Mouse (Mus musculus): ENCODE results near the gene Lpin2. TPM values are rescaled to one million over a fixed set of nuclear protein-coding genes. Genes with fewer than 3 reads are reported as not detected.

Lpin2 gene
- polyA plus RNA-seq, 1 experiment from 2014 or later: 39.9 TPM

DNA sequence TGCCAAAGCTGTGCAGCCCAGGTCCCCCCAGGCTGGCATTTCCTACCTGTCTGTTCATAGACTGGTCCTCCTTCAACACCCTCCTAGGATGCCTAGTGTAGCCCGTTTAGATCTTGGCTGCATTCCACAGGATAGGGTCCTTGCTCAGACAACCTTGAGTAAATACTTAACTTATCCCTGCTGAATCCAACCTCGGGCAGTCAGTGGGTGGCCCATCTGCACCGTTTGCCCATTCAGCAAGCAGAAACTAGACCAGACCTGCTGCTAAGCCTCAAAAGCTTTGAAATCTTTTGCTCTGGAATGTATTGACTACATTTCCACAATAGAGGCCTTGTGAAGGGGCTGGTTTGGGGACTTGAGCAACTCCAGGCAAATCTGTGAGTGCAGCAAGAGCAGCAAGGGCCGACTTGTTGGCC, 23.2 kb upstream of the Lpin2 start:
- no peak for TF ChIP-seq CTCF (IDR thresholded peaks at IDR 0.05; ENCODE audit: low read depth)
- no peak overlapping the region for H3K4me2 ChIP-seq
- ATAC-seq (ENCODE audit: insufficient read depth): peak; percentile 95
- peak; percentile 84 for DNase-seq
- 13% methylated on average over 4 of the region's 4 CpGs for WGBS
- H3K4me3 ChIP-seq (ENCODE audit: low read depth, low read length): no peak overlapping the region
- H3K9me3 ChIP-seq (ENCODE audit: low read depth, low read length): no peaks in the 10 kb centered on the region
- H3K4me1 ChIP-seq (ENCODE audit: insufficient read depth): 0 out of 2 replicates have a peak, but pooled peaks cover 8% of the 10 kb centered on the region
- peak overlapping the region; percentile 85 for H3K27ac ChIP-seq (ENCODE audit: low read depth)
- H3K9ac ChIP-seq: no peak overlapping the region
- H3K27me3 ChIP-seq (ENCODE audit: insufficient read depth, low read length): no peaks in the 10 kb centered on the region
- no peaks in the 10 kb centered on the region for H3K36me3 ChIP-seq (ENCODE audit: insufficient read depth)

DNA sequence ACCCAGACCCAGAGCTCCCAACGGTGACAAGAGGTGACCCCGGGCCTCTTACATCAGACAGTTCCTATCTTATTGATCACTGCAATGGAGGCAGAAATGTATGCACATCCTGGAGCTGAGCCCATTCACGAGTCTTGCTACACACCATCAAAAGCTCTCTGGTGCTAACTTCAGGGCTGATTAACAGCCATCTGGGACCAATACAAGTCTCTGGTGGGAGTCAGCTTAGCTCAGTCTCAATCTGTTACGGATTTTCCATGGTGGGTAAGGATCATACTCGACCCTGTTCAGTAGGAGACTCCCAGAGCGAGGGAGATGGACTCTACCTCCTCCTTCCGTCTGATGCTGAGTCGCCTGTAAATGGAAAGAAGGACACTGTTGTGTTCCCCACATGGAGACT, 22.6 kb upstream of the Lpin2 start:
- H3K4me1 ChIP-seq (ENCODE audit: insufficient read depth): 0 out of 2 replicates have a peak, but pooled peaks cover 6% of the 10 kb centered on the region
- H3K27ac ChIP-seq (ENCODE audit: low read depth): peak overlapping the region; percentile 85
- 0 out of 2 replicates have a peak overlapping the region, but pooled peaks have one; percentile 14 for H3K4me2 ChIP-seq
- no peaks in the 10 kb centered on the region for H3K36me3 ChIP-seq (ENCODE audit: insufficient read depth)
- no peak for TF ChIP-seq CTCF (IDR thresholded peaks at IDR 0.05; ENCODE audit: low read depth)
- no peaks in the 10 kb centered on the region for H3K27me3 ChIP-seq (ENCODE audit: insufficient read depth, low read length)
- no peak overlapping the region for H3K9ac ChIP-seq
- H3K9me3 ChIP-seq (ENCODE audit: low read depth, low read length): no peaks in the 10 kb centered on the region
- 56% methylated on average over 8 of the region's 8 CpGs for WGBS
- H3K4me3 ChIP-seq (ENCODE audit: low read depth, low read length): no peak overlapping the region
- ATAC-seq (ENCODE audit: insufficient read depth): 0 out of 2 replicates have a peak, but pooled peaks have one; percentile 1
- no peak for DNase-seq

DNA sequence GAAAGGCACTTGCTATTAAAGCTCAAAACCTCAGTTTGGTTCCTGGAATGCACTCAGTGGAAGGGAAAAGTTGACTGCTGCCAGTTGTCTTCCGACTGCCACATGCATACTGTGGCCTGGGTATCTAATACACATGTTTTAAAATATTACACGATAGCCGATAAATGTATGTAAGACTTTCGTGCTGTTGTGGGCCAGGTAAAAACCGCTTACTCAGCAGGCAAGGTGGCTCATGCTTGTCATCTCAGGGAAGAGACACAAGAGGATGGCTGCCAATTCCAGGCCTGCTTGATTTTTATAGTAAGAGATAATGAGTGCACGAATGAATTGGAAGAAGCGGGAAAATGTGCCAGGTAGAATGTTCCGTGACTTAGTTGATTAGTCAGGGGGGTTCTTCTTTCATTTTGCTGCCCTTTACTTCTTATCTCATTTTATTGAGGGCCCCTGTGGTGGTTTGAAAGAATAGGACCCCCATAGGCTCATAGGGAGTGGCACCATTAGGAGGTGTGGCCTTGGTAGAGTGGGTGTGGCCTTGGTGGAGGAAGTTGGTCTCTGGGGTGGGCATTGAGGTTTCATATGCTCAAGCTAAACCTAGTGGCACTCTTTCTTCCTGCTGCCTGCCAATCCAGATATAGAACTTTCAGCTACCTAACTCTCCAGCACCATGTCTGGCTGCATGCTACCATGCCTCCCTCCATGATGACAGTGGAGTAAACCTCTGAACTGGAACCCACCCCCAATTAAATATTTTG, 21.9 kb upstream of the Lpin2 start:
- no peak for DNase-seq

DNA sequence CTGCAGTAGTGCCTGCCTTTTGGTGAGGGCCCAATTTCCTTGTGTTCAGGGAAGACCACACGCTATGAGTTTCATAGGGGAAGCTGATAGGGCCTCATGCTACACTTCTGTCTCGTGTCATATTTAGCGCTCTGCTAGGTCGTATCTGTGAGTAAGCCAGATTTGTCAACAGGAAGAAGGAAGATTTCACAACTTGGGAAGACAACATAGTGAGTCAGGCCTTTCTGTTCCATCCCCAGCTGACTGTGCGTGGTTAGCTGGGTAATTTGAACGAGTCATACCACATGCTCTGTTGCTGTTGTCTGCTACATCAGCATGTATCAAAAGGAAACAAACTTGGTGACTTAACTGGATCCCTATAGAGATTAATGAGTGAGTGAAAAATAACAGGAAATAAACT, 17.4 kb upstream of the Lpin2 start:
- Histone ChIP-seq H3K9ac (no peak overlapping the region), H3K27ac (ENCODE audit: low read depth) (no peak overlapping the region), H3K27me3 (ENCODE audit: insufficient read depth, low read length) (no peaks in the 10 kb centered on the region), H3K4me3 (ENCODE audit: low read depth, low read length) (no peak overlapping the region), H3K4me1 (ENCODE audit: insufficient read depth) (0 out of 2 replicates have a peak, but pooled peaks cover 4% of the 10 kb centered on the region), H3K9me3 (ENCODE audit: low read depth, low read length) (no peaks in the 10 kb centered on the region), H3K36me3 (ENCODE audit: insufficient read depth) (no peaks in the 10 kb centered on the region), H3K4me2 (no peak overlapping the region)
- WGBS: 65% methylated on average over 6 of the region's 6 CpGs
- ATAC-seq (ENCODE audit: insufficient read depth): no peak
- TF ChIP-seq CTCF (IDR thresholded peaks at IDR 0.05; ENCODE audit: low read depth): no peak
- peak; percentile 23 for DNase-seq

More for the DNA sequence above, 21.9 kb upstream of the Lpin2 start:
- no peak for ATAC-seq (ENCODE audit: insufficient read depth)
- no peak overlapping the region for H3K4me2 ChIP-seq
- no peaks in the 10 kb centered on the region for H3K9me3 ChIP-seq (ENCODE audit: low read depth, low read length)
- no peaks in the 10 kb centered on the region for H3K27me3 ChIP-seq (ENCODE audit: insufficient read depth, low read length)
- 85% methylated on average over 8 of the region's 8 CpGs for WGBS
- peak overlapping the region; percentile 85 for H3K27ac ChIP-seq (ENCODE audit: low read depth)
- H3K4me1 ChIP-seq (ENCODE audit: insufficient read depth): 0 out of 2 replicates have a peak, but pooled peaks cover 4% of the 10 kb centered on the region
- H3K9ac ChIP-seq: no peak overlapping the region
- H3K4me3 ChIP-seq (ENCODE audit: low read depth, low read length): no peak overlapping the region
- no peak for TF ChIP-seq CTCF (IDR thresholded peaks at IDR 0.05; ENCODE audit: low read depth)
- no peaks in the 10 kb centered on the region for H3K36me3 ChIP-seq (ENCODE audit: insufficient read depth)

DNA sequence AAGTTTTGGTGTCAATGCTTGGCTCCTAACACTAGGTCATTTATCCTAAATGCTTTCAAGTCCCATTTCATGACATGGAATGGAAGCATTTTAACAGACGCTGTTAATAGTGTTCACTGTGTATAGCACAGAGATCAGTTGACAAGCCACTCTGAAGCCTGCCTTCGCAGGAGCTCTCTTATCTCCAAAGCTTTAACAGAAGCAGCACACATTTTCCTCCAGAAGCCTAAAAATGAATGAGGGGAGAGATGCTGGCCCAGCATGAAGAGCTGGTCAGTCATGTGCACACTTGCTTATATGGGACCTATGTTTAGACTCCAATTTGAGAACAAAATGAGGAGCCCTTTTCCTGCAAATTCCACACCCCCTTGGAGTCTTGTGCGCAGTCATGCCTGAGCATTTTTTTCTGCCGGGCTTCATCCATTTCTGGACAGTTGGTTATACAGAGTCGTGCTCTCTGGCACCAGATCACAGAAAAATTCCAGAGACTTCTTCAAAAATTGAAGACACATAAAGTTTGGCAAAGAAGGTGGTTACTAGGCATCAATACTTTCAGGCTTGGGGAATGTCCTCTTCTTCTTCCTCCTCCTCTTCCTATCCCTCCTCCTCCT, 14.1 kb upstream of the Lpin2 start:
- Histone ChIP-seq H3K4me3 (ENCODE audit: low read depth, low read length) (no peak overlapping the region), H3K36me3 (ENCODE audit: insufficient read depth) (no peaks in the 10 kb centered on the region), H3K9ac (no peak overlapping the region), H3K27ac (ENCODE audit: low read depth) (no peak overlapping the region), H3K4me2 (no peak overlapping the region), H3K4me1 (ENCODE audit: insufficient read depth) (no peaks in the 10 kb centered on the region), H3K9me3 (ENCODE audit: low read depth, low read length) (no peaks in the 10 kb centered on the region), H3K27me3 (ENCODE audit: insufficient read depth, low read length) (no peaks in the 10 kb centered on the region)
- DNase-seq (peak; percentile 63), ATAC-seq (ENCODE audit: insufficient read depth) (no peak)
- WGBS: 28% methylated on average over 5 of the region's 5 CpGs
- no peak for TF ChIP-seq CTCF (IDR thresholded peaks at IDR 0.05; ENCODE audit: low read depth)

DNA sequence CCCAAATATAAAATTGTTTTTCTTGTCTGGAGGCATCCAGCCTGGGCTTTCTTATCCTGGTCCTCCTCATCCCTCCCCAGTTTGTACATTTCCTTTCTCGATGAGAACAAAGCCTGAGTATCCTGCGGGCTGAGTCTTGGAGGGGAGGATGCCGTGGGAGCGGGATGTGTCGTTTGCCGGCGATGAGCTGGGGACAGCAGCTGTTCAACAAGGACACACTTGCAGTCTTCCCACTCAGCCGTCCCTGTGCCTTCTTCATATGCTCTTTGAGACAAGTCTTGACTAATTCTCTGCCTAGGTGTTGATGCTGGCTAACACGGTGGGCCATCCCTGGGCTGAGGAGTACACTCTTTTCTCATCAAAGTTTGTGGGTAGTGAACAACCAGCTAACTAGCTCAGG, 13.5 kb upstream of the Lpin2 start:
- H3K4me2 ChIP-seq: no peak overlapping the region
- ATAC-seq (ENCODE audit: insufficient read depth): no peak
- no peaks in the 10 kb centered on the region for H3K4me1 ChIP-seq (ENCODE audit: insufficient read depth)
- no peak overlapping the region for H3K27ac ChIP-seq (ENCODE audit: low read depth)
- 36% methylated on average over 9 of the region's 9 CpGs for WGBS
- H3K9ac ChIP-seq: no peak overlapping the region
- DNase-seq: peak; percentile 38
- TF ChIP-seq CTCF (IDR thresholded peaks at IDR 0.05; ENCODE audit: low read depth): no peak
- H3K27me3 ChIP-seq (ENCODE audit: insufficient read depth, low read length): no peaks in the 10 kb centered on the region
- no peaks in the 10 kb centered on the region for H3K36me3 ChIP-seq (ENCODE audit: insufficient read depth)
- H3K4me3 ChIP-seq (ENCODE audit: low read depth, low read length): no peak overlapping the region
- H3K9me3 ChIP-seq (ENCODE audit: low read depth, low read length): no peaks in the 10 kb centered on the region

DNA sequence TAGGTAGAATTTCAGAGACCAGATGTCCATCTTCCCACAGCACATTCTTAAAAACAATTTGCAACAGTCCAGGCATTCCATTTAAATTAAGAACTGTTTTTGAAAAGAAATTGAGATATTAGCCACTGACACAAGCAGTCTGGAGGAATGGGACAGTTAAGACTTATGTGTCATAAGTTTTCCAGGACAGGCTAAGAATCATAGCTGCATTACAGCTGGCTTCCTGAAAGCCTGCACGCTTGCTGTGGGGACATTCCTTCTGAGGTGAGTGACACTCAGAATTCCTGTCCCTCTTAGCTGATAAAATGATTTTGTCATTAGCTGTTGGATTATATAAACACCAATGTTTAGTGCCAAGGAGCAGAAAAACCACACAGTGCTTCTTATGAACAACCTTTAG, 12.7 kb upstream of the Lpin2 start:
- Histone ChIP-seq H3K4me1 (ENCODE audit: insufficient read depth) (no peaks in the 10 kb centered on the region), H3K27me3 (ENCODE audit: insufficient read depth, low read length) (no peaks in the 10 kb centered on the region), H3K4me3 (ENCODE audit: low read depth, low read length) (no peak overlapping the region), H3K4me2 (no peak overlapping the region), H3K9me3 (ENCODE audit: low read depth, low read length) (no peaks in the 10 kb centered on the region), H3K27ac (ENCODE audit: low read depth) (no peak overlapping the region), H3K9ac (no peak overlapping the region), H3K36me3 (ENCODE audit: insufficient read depth) (no peaks in the 10 kb centered on the region)
- DNase-seq: peak; percentile 27
- 33% methylated on average over 1 of the region's 1 CpGs for WGBS
- no peak for TF ChIP-seq CTCF (IDR thresholded peaks at IDR 0.05; ENCODE audit: low read depth)
- ATAC-seq (ENCODE audit: insufficient read depth): no peak

Data from lung, embryonic 14.5 days (tissue).